Mouse (Mus musculus) CH12.LX (cell line): Measurements from ENCODE around the gene Tlx3. TPM values are rescaled to one million over a fixed set of nuclear protein-coding genes. Genes with fewer than 3 reads are reported as not detected.

ENCODE experiments used
- DNase-seq: peaks from one replicate; pipeline ENCODE4 v3.0.0-alpha.2; 2013; ENCODE audit errors: extremely low read depth
- H3K27ac ChIP-seq: 2 replicates; pipeline ENCODE4 v1.5.1; 2012; ENCODE audit warnings: low read depth, mild to moderate bottlenecking, control low read depth, moderate library complexity; ENCODE audit not compliant: insufficient read depth
- H3K27me3 ChIP-seq: replicated peaks from 2 replicates; pipeline ENCODE3; 2012; ENCODE audit warnings: inconsistent platforms
- H3K36me3 ChIP-seq, 2 experiments: replicated peaks in 1 of 2; 2 replicates each; pipeline versions ENCODE3 to v1.6.1; 2012; ENCODE audit warnings: inconsistent platforms in 1 of 2, low read length in 1 of 2, mild to moderate bottlenecking in 1 of 2, mixed read lengths in 1 of 2, moderate library complexity in 1 of 2; ENCODE audit not compliant: control insufficient read depth in 1 of 2, insufficient read depth in 1 of 2
- H3K4me1 ChIP-seq, 2 experiments: 2 replicates each; pipeline ENCODE4 v1.6.1; 2012; ENCODE audit warnings: inconsistent platforms in 1 of 2, moderate library complexity in 1 of 2; ENCODE audit not compliant: insufficient read depth in 2 of 2, control insufficient read depth in 1 of 2
- H3K4me2 ChIP-seq: 2 replicates; pipeline ENCODE4 v1.6.1; 2012; ENCODE audit warnings: low read depth, mild to moderate bottlenecking, control low read depth; ENCODE audit not compliant: poor library complexity, insufficient read depth, severe bottlenecking
- H3K4me3 ChIP-seq, 3 experiments: fragments of 150-350 bp in 1 of 3; sonication (generic) in 1 of 3; replicated peaks in 1 of 3; 2 replicates each; pipeline versions ENCODE3 to v1.5.1; 2011 to 2012; ENCODE audit warnings: low read depth in 2 of 3, low read length in 2 of 3, mild to moderate bottlenecking in 2 of 3, moderate library complexity in 2 of 3, control low read depth in 1 of 3, improper control_type of control experiment in 1 of 3, inconsistent platforms in 1 of 3, mixed read lengths in 1 of 3; ENCODE audit not compliant: poor library complexity in 1 of 3
- H3K79me2 ChIP-seq: replicated peaks from 2 replicates; pipeline ENCODE4 v1.6.1; 2012; ENCODE audit warnings: mild to moderate bottlenecking, moderate library complexity; ENCODE audit not compliant: control insufficient read depth, poor library complexity, insufficient read depth, severe bottlenecking; ENCODE audit errors: extremely low read depth
- H3K9ac ChIP-seq: 2 replicates; pipeline ENCODE4 v1.6.1; 2012; ENCODE audit warnings: low read depth, mild to moderate bottlenecking, control low read depth, moderate library complexity; ENCODE audit not compliant: insufficient read depth
- H3K9me3 ChIP-seq: replicated peaks from 2 replicates; pipeline ENCODE3; 2012; ENCODE audit warnings: low read length, inconsistent platforms, mixed read lengths
- BHLHE40 ChIP-seq: IDR thresholded peaks from 2 replicates; pipeline ENCODE4 v1.6.1; 2011; ENCODE audit warnings: mild to moderate bottlenecking, low read depth, low read length, improper control_type of control experiment
- CHD1 ChIP-seq: IDR thresholded peaks from 2 replicates; pipeline ENCODE4 v1.6.1; 2012; ENCODE audit warnings: low read depth, low read length, improper control_type of control experiment, inconsistent platforms
- CHD2 ChIP-seq: IDR thresholded peaks from 2 replicates; pipeline ENCODE4 v1.6.1; 2011; ENCODE audit warnings: low read length, improper control_type of control experiment
- E2F4 ChIP-seq: IDR thresholded peaks from 2 replicates; pipeline ENCODE4 v1.6.1; 2011; ENCODE audit warnings: low read depth, low read length, improper control_type of control experiment; ENCODE audit not compliant: insufficient replicate concordance
- ELF1 ChIP-seq: IDR thresholded peaks from 2 replicates; pipeline ENCODE4 v1.6.1; 2014; ENCODE audit warnings: low read depth, mild to moderate bottlenecking, inconsistent platforms, low read length, improper control_type of control experiment
- EP300 ChIP-seq: IDR thresholded peaks from 2 replicates; pipeline ENCODE4 v1.6.1; 2011; ENCODE audit warnings: low read length, improper control_type of control experiment
- ETS1 ChIP-seq: conservative IDR thresholded peaks from 2 replicates; pipeline ENCODE4 v1.6.1; 2012; ENCODE audit warnings: low read depth, mild to moderate bottlenecking, inconsistent platforms, low read length, improper control_type of control experiment, moderate library complexity
- GABPA ChIP-seq: IDR thresholded peaks from 2 replicates; pipeline ENCODE4 v1.6.1; 2012; ENCODE audit warnings: low read depth, low read length, improper control_type of control experiment, inconsistent platforms; ENCODE audit not compliant: insufficient replicate concordance
- HCFC1 ChIP-seq: IDR thresholded peaks from 2 replicates; pipeline ENCODE4 v1.6.1; 2012; ENCODE audit warnings: low read depth, mild to moderate bottlenecking, inconsistent platforms, low read length, improper control_type of control experiment
- IRF4 ChIP-seq: IDR thresholded peaks from 2 replicates; pipeline ENCODE4 v1.6.1; 2014; ENCODE audit warnings: low read depth, mild to moderate bottlenecking, inconsistent platforms, low read length, improper control_type of control experiment
- JUN ChIP-seq: IDR thresholded peaks from 2 replicates; pipeline ENCODE4 v1.6.1; 2011; ENCODE audit warnings: low read depth, mild to moderate bottlenecking, low read length, improper control_type of control experiment, moderate library complexity; ENCODE audit not compliant: insufficient read depth
- JUND ChIP-seq: conservative IDR thresholded peaks from 2 replicates; pipeline ENCODE4 v1.6.1; 2011; ENCODE audit warnings: low read depth, low read length, improper control_type of control experiment
- KAT2A ChIP-seq: IDR thresholded peaks from 2 replicates; pipeline ENCODE4 v1.6.1; 2012; ENCODE audit warnings: low read length, improper control_type of control experiment, inconsistent platforms; ENCODE audit not compliant: insufficient replicate concordance
- MAFK ChIP-seq: IDR thresholded peaks from 2 replicates; pipeline ENCODE4 v1.6.1; 2011; ENCODE audit warnings: low read length, improper control_type of control experiment; ENCODE audit not compliant: insufficient replicate concordance
- MAX ChIP-seq: IDR thresholded peaks from 2 replicates; pipeline ENCODE4 v1.6.1; 2011; ENCODE audit warnings: low read length, improper control_type of control experiment
- MEF2A ChIP-seq: IDR thresholded peaks from 2 replicates; pipeline ENCODE4 v1.6.1; 2014; ENCODE audit warnings: low read depth, mild to moderate bottlenecking, inconsistent platforms, low read length, improper control_type of control experiment, borderline replicate concordance
- MXI1 ChIP-seq: IDR thresholded peaks from 2 replicates; pipeline ENCODE4 v1.6.1; 2011; ENCODE audit warnings: mild to moderate bottlenecking, low read depth, low read length, improper control_type of control experiment
- NELFE ChIP-seq: IDR thresholded peaks from 2 replicates; pipeline ENCODE4 v1.6.1; 2011; ENCODE audit warnings: low read depth, low read length, improper control_type of control experiment
- PAX5 ChIP-seq: IDR thresholded peaks from 2 replicates; pipeline ENCODE4 v1.6.1; 2012; ENCODE audit warnings: low read length, inconsistent platforms, mixed read lengths
- POLR2A ChIP-seq: IDR thresholded peaks from 2 replicates; pipeline ENCODE4 v1.6.1; 2011; ENCODE audit warnings: low read depth, mild to moderate bottlenecking, improper control_type of control experiment, low read length
- RAD21 ChIP-seq: IDR thresholded peaks from 2 replicates; pipeline ENCODE4 v1.6.1; 2011; ENCODE audit warnings: low read depth, mild to moderate bottlenecking, low read length, improper control_type of control experiment, moderate library complexity
- SMC3 ChIP-seq: IDR thresholded peaks from 2 replicates; pipeline ENCODE4 v1.6.1; 2011; ENCODE audit warnings: low read depth, low read length, improper control_type of control experiment
- USF1 ChIP-seq: IDR thresholded peaks from 2 replicates; pipeline ENCODE4 v1.6.1; 2014; ENCODE audit warnings: low read depth, mild to moderate bottlenecking, inconsistent platforms, low read length, improper control_type of control experiment
- USF2 ChIP-seq: conservative IDR thresholded peaks from 2 replicates; pipeline ENCODE4 v1.6.1; 2011; ENCODE audit warnings: low read depth, low read length, improper control_type of control experiment
- ZKSCAN1 ChIP-seq: IDR thresholded peaks from 2 replicates; pipeline ENCODE4 v1.6.1; 2012; ENCODE audit warnings: low read depth, inconsistent platforms, low read length, improper control_type of control experiment, borderline replicate concordance
- ZNF384 ChIP-seq: IDR thresholded peaks from 2 replicates; pipeline ENCODE4 v1.6.1; 2012; ENCODE audit warnings: low read depth, low read length, improper control_type of control experiment, inconsistent platforms
- dilution Hi-C: fragments of 300-500 bp; cut with MboI; formaldehyde crosslinking; loops from 2 replicates; pipeline ENCODE4 v1.14.3; 2020; ENCODE audit warnings: low sequenced_read_pairs; ENCODE audit not compliant: extremely low pct_unique_long_range_greater_than_20kb, extremely low pct_ligation_motif_present
- in situ Hi-C: fragments of 300-500 bp; cut with MboI; formaldehyde crosslinking; loops from 3 replicates; pipeline ENCODE4 v1.14.3; 2019; ENCODE audit warnings: low sequenced_read_pairs, low pct_ligation_motif_present, low pct_unique_long_range_greater_than_20kb, mixed read lengths
- polyA plus RNA-seq: library from polyadenylated mRNA; unstranded; fragments of >175 nt; gene quantifications from 2 replicates; pipeline ENCODE4 v1.2.1, GENCODE M21; 2012; ENCODE audit warnings: low read depth; ENCODE audit not compliant: insufficient read length
- total RNA-seq, 2 experiments: library from RNA; depleted of rRNA; stranded (reverse); fragments of 300-350 nt in 1 of 2; fragments of >200 nt in 1 of 2; gene quantifications; 2 replicates each; pipeline ENCODE4 v1.2.3; 2012 to 2014

The Tlx3 gene
- total and polyA plus RNA-seq, 3 experiments: not detected

DNA sequence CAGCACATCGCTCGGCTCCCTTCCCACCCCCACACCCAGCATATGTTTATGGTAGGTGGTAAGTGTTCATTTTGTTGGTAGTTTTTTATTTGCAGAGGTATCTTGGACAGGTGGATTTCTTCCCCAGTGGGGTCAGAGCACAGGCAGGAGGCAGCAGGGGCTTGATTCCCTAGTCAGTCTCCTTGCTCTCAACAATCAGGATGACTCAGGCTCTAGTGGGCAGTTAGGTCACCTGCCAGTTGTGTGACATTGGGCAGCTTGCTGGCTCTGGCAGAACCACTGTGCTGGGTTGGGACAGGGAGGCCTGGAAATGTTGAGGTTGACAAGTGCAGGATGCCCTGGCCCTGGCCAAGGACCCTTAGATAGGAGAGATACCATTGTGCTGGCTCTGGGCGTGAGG is 1.6 kb upstream of the Tlx3 start:
- Histone ChIP-seq H3K4me3 (no peak overlapping the region), H3K4me1 (no peaks in the 10 kb centered on the region), H3K79me2 (no peaks in the 10 kb centered on the region), H3K27me3 (no peaks in the 10 kb centered on the region), H3K36me3 (no peaks in the 10 kb centered on the region), H3K27ac (no peak overlapping the region), H3K4me2 (no peak overlapping the region), H3K9ac (no peak overlapping the region), H3K9me3 (peaks cover 43% of the 10 kb centered on the region)
- TF ChIP-seq IRF4: no peak
- no peak for TF ChIP-seq GABPA
- no peak for TF ChIP-seq JUND
- TF ChIP-seq KAT2A: no peak
- no peak for TF ChIP-seq USF2
- TF ChIP-seq MAX: no peak
- TF ChIP-seq ELF1: no peak
- TF ChIP-seq RAD21: no peak
- no peak for TF ChIP-seq USF1
- no peak for TF ChIP-seq ZNF384
- no peak for TF ChIP-seq EP300
- no peak for TF ChIP-seq POLR2A
- no peak for TF ChIP-seq CHD1
- no peak for TF ChIP-seq PAX5
- TF ChIP-seq JUN: no peak
- TF ChIP-seq ZKSCAN1: no peak
- no peak for TF ChIP-seq MEF2A
- no peak for TF ChIP-seq NELFE
- dilution Hi-C loops (no loop called here), in situ Hi-C loops (no loop called here)
- DNase-seq: no peak

DNA sequence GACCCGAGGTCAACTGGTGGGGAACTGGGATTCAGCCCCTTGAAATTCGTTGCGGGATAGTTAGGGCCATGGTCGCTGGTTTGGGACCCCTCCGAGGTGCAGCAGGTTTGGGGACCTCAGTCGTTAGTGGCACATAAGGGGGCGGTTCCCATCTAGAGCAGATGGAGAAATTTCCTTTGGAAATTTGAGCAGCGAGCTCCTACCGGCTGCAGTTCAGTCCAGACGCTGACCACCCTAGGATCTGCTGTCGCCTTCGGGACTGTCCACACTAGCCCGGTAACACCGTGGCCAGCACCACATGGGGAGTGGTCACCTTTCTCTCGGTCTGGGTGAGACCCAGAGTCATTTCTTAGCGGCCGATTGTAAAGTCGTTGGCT is 928 bp upstream of the Tlx3 start:
- Histone ChIP-seq H3K4me1 (no peaks in the 10 kb centered on the region), H3K27ac (no peak overlapping the region), H3K9ac (no peak overlapping the region), H3K9me3 (peaks cover 47% of the 10 kb centered on the region), H3K4me2 (no peak overlapping the region), H3K79me2 (no peaks in the 10 kb centered on the region), H3K4me3 (no peak overlapping the region), H3K36me3 (no peaks in the 10 kb centered on the region), H3K27me3 (no peaks in the 10 kb centered on the region)
- DNase-seq: no peak
- dilution Hi-C loops: no loop called here
- in situ Hi-C loops: no loop called here
- TF ChIP-seq BHLHE40: no peak
- TF ChIP-seq ETS1: no peak
- TF ChIP-seq USF2: no peak
- TF ChIP-seq MAFK: no peak
- no peak for TF ChIP-seq CHD1
- no peak for TF ChIP-seq MEF2A
- no peak for TF ChIP-seq CHD2
- TF ChIP-seq ELF1: no peak
- no peak for TF ChIP-seq SMC3
- TF ChIP-seq USF1: no peak
- no peak for TF ChIP-seq MXI1
- TF ChIP-seq HCFC1: no peak
- TF ChIP-seq E2F4: no peak
- TF ChIP-seq MAX: no peak
